Comparison of ENCODE assay signal across 8 mouse cellular contexts in genomic region chr8:94899262-94899661, GRCm38 (mm10). TPM values are rescaled to one million over a fixed set of nuclear protein-coding genes. Genes with fewer than 3 reads are reported as not detected.
DNase-seq lines count a peak whose midpoint lies in the region; ATAC-seq lines count a peak whose summit lies in the region.

No protein-coding gene starts in this region.

- H3K27me3 ChIP-seq in embryonic facial prominence, embryonic 11.5 days (ENCODE audit: control insufficient read depth, insufficient read depth, low read length): no peaks in the 10 kb centered on the region
- H3K27me3 ChIP-seq in midbrain, embryonic 11.5 days (ENCODE audit: control insufficient read depth, insufficient read depth, low read length): no peaks in the 10 kb centered on the region

- WGBS in embryonic facial prominence, embryonic 11.5 days: 15% methylated on average over 11 of the region's 11 CpGs
- 15% methylated on average over 11 of the region's 11 CpGs for WGBS in midbrain, embryonic 11.5 days

- peak; percentile 40; the same call in 1 of the 2 replicates for ATAC-seq in embryonic facial prominence, embryonic 11.5 days (replicated peaks; ENCODE audit: insufficient number of reproducible peaks, low FRiP score, low TSS enrichment, low read depth)
- peak; percentile 35; the same call in 1 of the 2 replicates for ATAC-seq in midbrain, embryonic 11.5 days (ENCODE audit: low FRiP score)

- no peak overlapping the region for H3K27ac ChIP-seq in embryonic facial prominence, embryonic 11.5 days (replicated peaks; ENCODE audit: low read depth, low read length)
- no peak overlapping the region for H3K27ac ChIP-seq in midbrain, embryonic 11.5 days (ENCODE audit: low read depth, low read length)

- DNase-seq in embryo, embryonic 9.5 days (ENCODE audit: extremely low spot score): peak; percentile 53
- DNase-seq in embryo, embryonic 10.5 days (ENCODE audit: low spot score): no peak
- peak; percentile 35 for DNase-seq in embryonic facial prominence, embryonic 11.5 days (ENCODE audit: low spot score)
- peak; percentile 76 to 84 for DNase-seq in kidney, postnatal 4 days
- peak; percentile 80 for DNase-seq in midbrain, embryonic 11.5 days (ENCODE audit: low spot score, missing footprints)
- no peak for DNase-seq in gastrocnemius, postnatal 36 days
- DNase-seq in thymus, postnatal 25 days: no peak
- no peak for DNase-seq in right cerebral cortex, postnatal 36 days (ENCODE audit: low spot score in 2 of 2)

- no peak overlapping the region for H3K4me3 ChIP-seq in embryonic facial prominence, embryonic 11.5 days (ENCODE audit: low read depth, low read length)
- no peak overlapping the region for H3K4me3 ChIP-seq in midbrain, embryonic 11.5 days (ENCODE audit: low read depth, low read length)

- intact Hi-C loops in gastrocnemius, postnatal 36 days (cut with DNase I): no loop called here

- peaks cover 4% of the 10 kb centered on the region; the same call in 1 of the 2 replicates for H3K4me1 ChIP-seq in embryonic facial prominence, embryonic 11.5 days (ENCODE audit: control insufficient read depth, insufficient read depth, low read length)
- peaks cover 6% of the 10 kb centered on the region for H3K4me1 ChIP-seq in midbrain, embryonic 11.5 days (ENCODE audit: control insufficient read depth, insufficient read depth, low read length)

- no peaks in the 10 kb centered on the region for H3K9me3 ChIP-seq in embryonic facial prominence, embryonic 11.5 days (replicated peaks; ENCODE audit: control insufficient read depth, low read length)
- H3K9me3 ChIP-seq in midbrain, embryonic 11.5 days (ENCODE audit: control insufficient read depth, low read length): no peaks in the 10 kb centered on the region

- no peak overlapping the region for H3K9ac ChIP-seq in embryonic facial prominence, embryonic 11.5 days (replicated peaks; ENCODE audit: low read length)
- H3K9ac ChIP-seq in midbrain, embryonic 11.5 days (ENCODE audit: low read length): no peak overlapping the region

- H3K4me2 ChIP-seq in embryonic facial prominence, embryonic 11.5 days (ENCODE audit: low read depth, low read length): no peak overlapping the region; the same call in 1 of the 2 replicates
- no peak overlapping the region for H3K4me2 ChIP-seq in midbrain, embryonic 11.5 days

- H3K36me3 ChIP-seq in embryonic facial prominence, embryonic 11.5 days (replicated peaks; ENCODE audit: control insufficient read depth, insufficient read depth, low read depth, low read length): peaks cover 2% of the 10 kb centered on the region
- no peaks in the 10 kb centered on the region for H3K36me3 ChIP-seq in midbrain, embryonic 11.5 days (ENCODE audit: control insufficient read depth, insufficient read depth, low read length)

RNA-seq across cellular contexts. Expression of gene Ccdc102a, which starts 18.6 kb away (rescaled TPM):
- polyA plus RNA-seq in embryonic facial prominence, embryonic 11.5 days (2014; fragmentation: Nextera tagmentation; extraction: Ambion mirVana): 28.1 and 30.3 TPM in 2 replicates
- polyA plus RNA-seq in midbrain, embryonic 11.5 days (2014; fragmentation: Nextera tagmentation; extraction: Ambion mirVana): 13.5 and 15.9 TPM in 2 replicates
- 1 to 10 TPM; 3.3 to 3.8 TPM for total RNA-seq in gastrocnemius, postnatal 36 days (2021)

RNA-seq across cellular contexts. Expression of gene Dok4, which starts 23.1 kb away (rescaled TPM):
- polyA plus RNA-seq in embryonic facial prominence, embryonic 11.5 days (2014; fragmentation: Nextera tagmentation; extraction: Ambion mirVana): 11.6 and 11.9 TPM in 2 replicates
- 12.0 and 12.9 TPM in 2 replicates for polyA plus RNA-seq in midbrain, embryonic 11.5 days (2014; fragmentation: Nextera tagmentation; extraction: Ambion mirVana)
- total RNA-seq in gastrocnemius, postnatal 36 days (2021): 1 to 10 TPM; 2.6 to 4.9 TPM

RNA-seq across cellular contexts. Expression of gene Adgrg5, which starts 24.2 kb away (rescaled TPM):
- polyA plus RNA-seq in embryonic facial prominence, embryonic 11.5 days (2014; fragmentation: Nextera tagmentation; extraction: Ambion mirVana): not detected in 2 replicates
- polyA plus RNA-seq in midbrain, embryonic 11.5 days (2014; fragmentation: Nextera tagmentation; extraction: Ambion mirVana): 0.36 and 0.40 TPM in 2 replicates
- total RNA-seq in gastrocnemius, postnatal 36 days (2021): not detected

RNA-seq across cellular contexts. Expression of gene Polr2c, which starts 42.0 kb away (rescaled TPM):
- 169 and 173 TPM in 2 replicates for polyA plus RNA-seq in embryonic facial prominence, embryonic 11.5 days (2014; fragmentation: Nextera tagmentation; extraction: Ambion mirVana)
- 160 and 169 TPM in 2 replicates for polyA plus RNA-seq in midbrain, embryonic 11.5 days (2014; fragmentation: Nextera tagmentation; extraction: Ambion mirVana)
- 10 to 100 TPM; 34.3 to 44.5 TPM for total RNA-seq in gastrocnemius, postnatal 36 days (2021)

Comparison
In these comparisons a context has a peak if more than half of its experiments do, and no peak if none do; other contexts are left out.
1. DNase-seq: peak in embryo, embryonic 9.5 days (single experiment), embryonic facial prominence, embryonic 11.5 days (single experiment), kidney, postnatal 4 days (2 of 2) and midbrain, embryonic 11.5 days (single experiment); none in embryo, embryonic 10.5 days (single experiment), gastrocnemius, postnatal 36 days (0 of 2), thymus, postnatal 25 days (single experiment) and right cerebral cortex, postnatal 36 days (0 of 2).